Mouse (Mus musculus): ENCODE results near the gene Itpr1.

Gene Itpr1

GRCm38 (mm10) chr6:108472748-108473147, 259.9 kb downstream of the Itpr1 start:
- no peak for DNase-seq (ENCODE audit: low spot score)

- DNase-seq (ENCODE audit: low spot score) = peak; percentile 78
These were observed 263.9 kb downstream of the Itpr1 start for GRCm38 (mm10) chr6:108476797-108477235.

GRCm38 (mm10) chr6:108477602-108478001, 264.7 kb downstream of the Itpr1 start:
- no peak for DNase-seq (ENCODE audit: low spot score)

GRCm38 (mm10) chr6:108481190-108481589, 268.3 kb downstream of the Itpr1 start:
- no peak for DNase-seq (ENCODE audit: low spot score)

- no peak for DNase-seq (ENCODE audit: low spot score)
These were observed 269.6 kb downstream of the Itpr1 start for GRCm38 (mm10) chr6:108482464-108482863.

GRCm38 (mm10) chr6:108486212-108486992, 273.5 kb downstream of the Itpr1 start:
- DNase-seq (ENCODE audit: low spot score) = no peak

GRCm38 (mm10) chr6:108487300-108487835, 274.5 kb downstream of the Itpr1 start:
- DNase-seq (ENCODE audit: low spot score) = no peak

GRCm38 (mm10) chr6:108488250-108488649, 275.4 kb downstream of the Itpr1 start:
- DNase-seq (ENCODE audit: low spot score) = no peak

- DNase-seq (ENCODE audit: low spot score) = no peak
These were observed 279.1 kb downstream of the Itpr1 start for GRCm38 (mm10) chr6:108491969-108492368.

GRCm38 (mm10) chr6:108493753-108494152, 280.9 kb downstream of the Itpr1 start:
- DNase-seq (ENCODE audit: low spot score) = no peak

GRCm38 (mm10) chr6:108494185-108494804, 281.4 kb downstream of the Itpr1 start:
- DNase-seq (ENCODE audit: low spot score) = no peak

GRCm38 (mm10) chr6:108494994-108495393, 282.1 kb downstream of the Itpr1 start:
- DNase-seq (ENCODE audit: low spot score) = no peak

- DNase-seq (ENCODE audit: low spot score) = no peak
These were observed 285.2 kb downstream of the Itpr1 start for GRCm38 (mm10) chr6:108498070-108498469.

GRCm38 (mm10) chr6:108503651-108504050, 290.8 kb downstream of the Itpr1 start:
- no peak for DNase-seq (ENCODE audit: low spot score)

GRCm38 (mm10) chr6:108504717-108505116, 291.8 kb downstream of the Itpr1 start:
- DNase-seq (ENCODE audit: low spot score) = no peak

- no peak for DNase-seq (ENCODE audit: low spot score)
These were observed 293.3 kb downstream of the Itpr1 start for GRCm38 (mm10) chr6:108506161-108506560.

- DNase-seq (ENCODE audit: low spot score) = peak; percentile 30
These were observed 294.4 kb downstream of the Itpr1 start for GRCm38 (mm10) chr6:108507337-108507736.

GRCm38 (mm10) chr6:108509320-108509719, 296.4 kb downstream of the Itpr1 start:
- DNase-seq (ENCODE audit: low spot score) = no peak

GRCm38 (mm10) chr6:108510101-108510500, 297.2 kb downstream of the Itpr1 start:
- DNase-seq (ENCODE audit: low spot score) = peak; percentile 59

GRCm38 (mm10) chr6:108512097-108512496, 299.2 kb downstream of the Itpr1 start:
- no peak for DNase-seq (ENCODE audit: low spot score)

GRCm38 (mm10) chr6:108512994-108513393, 300.1 kb downstream of the Itpr1 start:
- no peak for DNase-seq (ENCODE audit: low spot score)

GRCm38 (mm10) chr6:108516248-108516647, 303.4 kb downstream of the Itpr1 start:
- DNase-seq (ENCODE audit: low spot score) = no peak

Measured in ovary, adult 18-20 months (tissue).